Mouse (Mus musculus): ENCODE results near the gene Vmn2r117. TPM values are rescaled to one million over a fixed set of nuclear protein-coding genes. Genes with fewer than 3 reads are reported as not detected.
"Not testable (repeated sequence)": the region's sequence is repeated elsewhere in the genome, so short reads cannot be mapped to it uniquely, and the experiment has no call there.

Gene Vmn2r117
- not detected in 2 replicates for total RNA-seq (2014; fragmentation: Nextera tagmentation)
- total RNA-seq (2017) = not detected in 2 replicates

DNA sequence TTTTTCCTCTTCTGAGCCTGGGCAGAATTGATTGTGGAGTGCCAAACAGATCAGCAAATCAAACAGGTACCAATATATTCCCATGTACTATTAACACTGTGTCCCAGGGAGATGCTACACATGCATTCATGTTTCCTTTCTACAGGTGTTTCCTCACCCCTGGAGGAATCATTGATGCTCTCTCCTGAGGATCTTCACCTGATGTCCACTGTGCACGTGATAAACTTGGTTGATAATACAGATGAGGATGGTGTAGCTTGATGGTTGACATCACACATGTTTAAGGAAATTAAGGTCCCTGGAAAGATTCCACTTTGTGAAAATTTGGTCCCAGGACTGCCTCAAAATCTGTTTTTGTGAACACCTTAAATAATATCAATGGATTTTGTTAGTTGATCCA is at the start of gene Vmn2r117:
TSS of gene Vmn2r117 (minus strand) at position 101 of the 400 bp plus-strand sequence.
- ATAC-seq (replicated peaks; ENCODE audit: poor library complexity, severe bottlenecking) = not testable (repeated sequence)

DNA sequence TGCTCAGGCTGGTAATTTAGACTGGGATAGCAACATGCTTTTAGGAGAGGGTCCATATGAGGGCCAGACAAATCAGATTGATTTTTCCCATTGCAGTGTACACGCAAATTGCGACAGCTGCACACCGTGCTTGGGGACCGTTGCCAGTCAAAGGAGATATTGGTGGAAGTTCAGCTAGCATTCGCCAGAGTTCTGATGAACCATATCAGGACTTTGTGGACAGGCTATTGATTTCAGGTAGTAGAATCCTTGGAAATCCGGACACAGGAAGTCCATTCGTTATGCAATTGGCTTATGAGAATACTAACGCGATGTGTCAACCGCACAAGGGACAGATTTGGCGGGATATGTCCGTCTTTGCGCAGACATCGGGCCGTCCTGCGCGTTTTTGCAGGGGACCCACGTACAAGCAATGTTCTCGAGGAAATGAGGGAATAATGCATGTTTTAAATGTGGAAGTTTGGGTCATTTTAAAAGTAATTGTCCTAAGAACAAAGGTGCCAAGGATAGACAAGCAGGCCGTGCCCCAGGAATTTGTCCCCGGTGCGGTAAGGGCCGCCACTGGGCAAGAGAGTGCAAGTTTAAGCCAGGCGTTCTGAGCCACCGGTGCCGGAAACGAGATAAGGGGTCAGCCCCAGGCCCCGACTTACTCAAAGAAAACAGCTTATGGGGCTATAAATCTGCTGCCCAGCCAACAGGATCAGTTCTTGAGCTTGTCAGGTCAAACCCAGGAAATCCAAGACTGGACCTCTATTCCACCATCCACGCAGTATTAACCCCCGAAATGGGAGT is 43.6 kb upstream of the Vmn2r117 start:
- not testable (repeated sequence) for ATAC-seq (replicated peaks; ENCODE audit: poor library complexity, severe bottlenecking)

DNA sequence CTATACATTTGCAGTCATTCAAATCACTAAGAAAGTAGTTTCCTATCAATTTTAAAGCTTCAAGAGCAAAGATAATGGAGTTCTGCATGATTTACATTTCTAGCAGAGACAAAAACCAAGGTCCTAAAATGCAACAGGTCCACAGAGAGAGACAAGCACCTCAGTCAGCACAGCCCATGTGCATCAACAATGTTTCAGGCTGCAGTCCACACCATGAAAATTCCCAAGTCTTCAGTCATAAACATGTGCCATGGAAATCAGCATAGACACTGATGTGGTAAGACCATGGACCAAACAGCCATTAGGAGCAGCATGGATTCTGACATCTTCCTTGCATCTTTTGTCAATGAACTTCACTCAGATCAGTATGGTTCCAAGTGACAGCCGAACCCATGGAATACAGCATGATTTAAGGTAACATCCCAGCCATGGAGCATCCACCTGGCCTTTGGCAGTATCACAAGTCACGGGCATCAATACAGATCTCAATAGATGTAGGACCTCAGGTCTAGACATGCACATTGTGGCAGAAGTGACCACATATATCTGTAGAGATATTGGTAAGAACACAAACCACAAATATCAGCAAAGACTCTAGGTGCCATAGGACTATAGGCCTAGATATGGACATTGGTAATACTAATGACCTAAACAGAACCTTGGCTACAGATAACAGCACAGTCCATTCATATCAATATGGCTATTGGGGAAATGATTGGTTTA is 39.4 kb upstream of the Vmn2r117 start:
- ATAC-seq (replicated peaks; ENCODE audit: poor library complexity, severe bottlenecking) = peak; percentile 27

DNA sequence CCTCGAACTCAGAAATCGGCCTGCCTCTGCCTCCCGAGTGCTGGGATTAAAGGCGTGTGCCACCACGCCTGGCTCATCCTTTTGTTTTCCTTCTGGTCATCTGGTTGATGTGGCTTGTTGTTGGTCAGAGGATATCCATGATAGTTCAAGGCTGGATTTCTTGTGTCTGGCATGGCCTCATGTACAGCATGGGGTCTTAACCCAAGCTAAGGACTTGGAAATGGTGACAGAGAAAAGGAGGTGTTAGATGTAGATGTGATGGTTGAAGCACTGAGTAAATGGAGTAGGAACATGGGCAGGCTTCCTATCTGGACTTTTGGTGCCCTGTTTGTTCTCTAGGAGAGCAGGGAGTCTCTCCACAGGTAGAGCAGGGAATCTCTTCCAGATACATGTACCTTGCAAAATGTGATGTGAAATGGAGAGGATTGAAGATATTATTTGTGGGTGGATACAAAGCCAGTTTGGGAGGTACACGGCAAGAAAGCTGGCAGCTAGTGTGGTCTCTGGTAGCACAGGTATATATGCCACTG is 46.3 kb downstream of the Vmn2r117 start:
- ATAC-seq (replicated peaks; ENCODE audit: poor library complexity, severe bottlenecking) = no peak

Other genes with a start within 250 kb of the Vmn2r117 start
- not detected in 2 replicates for gene Vmn2r114, start 167.2 kb downstream of the Vmn2r117 start, total RNA-seq (2014; fragmentation: Nextera tagmentation)
- gene Vmn2r114, start 167.2 kb downstream of the Vmn2r117 start, total RNA-seq (2017) = not detected in 2 replicates
- gene Vmn2r115, start 136.0 kb downstream of the Vmn2r117 start, total RNA-seq (2014; fragmentation: Nextera tagmentation) = not detected in 2 replicates
- gene Vmn2r115, start 136.0 kb downstream of the Vmn2r117 start, total RNA-seq (2017) = not detected in 2 replicates
- not detected in 2 replicates for gene Vmn2r116, start 95.1 kb downstream of the Vmn2r117 start, total RNA-seq (2014; fragmentation: Nextera tagmentation)
- not detected in 2 replicates for gene Vmn2r116, start 95.1 kb downstream of the Vmn2r117 start, total RNA-seq (2017)
- gene Zfp213, start 84.5 kb upstream of the Vmn2r117 start, total RNA-seq (2014; fragmentation: Nextera tagmentation) = 4.9 and 6.9 TPM in 2 replicates
- 9.7 and 10.7 TPM in 2 replicates for gene Zfp213, start 84.5 kb upstream of the Vmn2r117 start, total RNA-seq (2017)
- 1.7 and 2.2 TPM in 2 replicates for gene Zfp13, start 119.8 kb upstream of the Vmn2r117 start, total RNA-seq (2014; fragmentation: Nextera tagmentation)
- 0.46 and 0.56 TPM in 2 replicates for gene Zfp13, start 119.8 kb upstream of the Vmn2r117 start, total RNA-seq (2017)
- not detected in 2 replicates for gene Zscan10, start 121.2 kb upstream of the Vmn2r117 start, total RNA-seq (2014; fragmentation: Nextera tagmentation)
- gene Zscan10, start 121.2 kb upstream of the Vmn2r117 start, total RNA-seq (2017) = not detected in 2 replicates
- not detected in 2 replicates for gene Mmp25, start 165.6 kb upstream of the Vmn2r117 start, total RNA-seq (2014; fragmentation: Nextera tagmentation)
- gene Mmp25, start 165.6 kb upstream of the Vmn2r117 start, total RNA-seq (2017) = 0.47 and 0.57 TPM in 2 replicates
- not detected in 2 replicates for gene Bicdl2, start 180.8 kb upstream of the Vmn2r117 start, total RNA-seq (2014; fragmentation: Nextera tagmentation)
- gene Bicdl2, start 180.8 kb upstream of the Vmn2r117 start, total RNA-seq (2017) = not detected in 2 replicates
- gene Hcfc1r1, start 193.9 kb upstream of the Vmn2r117 start, total RNA-seq (2014; fragmentation: Nextera tagmentation) = 48.9 and 51.5 TPM in 2 replicates
- 13.5 and 16.6 TPM in 2 replicates for gene Hcfc1r1, start 193.9 kb upstream of the Vmn2r117 start, total RNA-seq (2017)
- gene Thoc6, start 194.2 kb upstream of the Vmn2r117 start, total RNA-seq (2014; fragmentation: Nextera tagmentation) = 49.8 and 50.2 TPM in 2 replicates
- gene Thoc6, start 194.2 kb upstream of the Vmn2r117 start, total RNA-seq (2017) = 37.1 and 39.3 TPM in 2 replicates
- gene Tnfrsf12a, start 197.8 kb upstream of the Vmn2r117 start, total RNA-seq (2014; fragmentation: Nextera tagmentation) = 5.1 and 7.8 TPM in 2 replicates
- gene Tnfrsf12a, start 197.8 kb upstream of the Vmn2r117 start, total RNA-seq (2017) = 4.7 and 7.7 TPM in 2 replicates
- 0.67 TPM in 1 of 2 replicates, not detected in the other for gene Cldn6, start 199.6 kb upstream of the Vmn2r117 start, total RNA-seq (2014; fragmentation: Nextera tagmentation)
- gene Cldn6, start 199.6 kb upstream of the Vmn2r117 start, total RNA-seq (2017) = not detected in 2 replicates
- gene Cldn9, start 204.3 kb upstream of the Vmn2r117 start, total RNA-seq (2014; fragmentation: Nextera tagmentation) = not detected in 2 replicates
- gene Cldn9, start 204.3 kb upstream of the Vmn2r117 start, total RNA-seq (2017) = not detected in 2 replicates
- not detected in 2 replicates for gene 1520401A03Rik, start 243.1 kb upstream of the Vmn2r117 start, total RNA-seq (2014; fragmentation: Nextera tagmentation)
- gene 1520401A03Rik, start 243.1 kb upstream of the Vmn2r117 start, total RNA-seq (2017) = not detected in 2 replicates
- gene Pkmyt1, start 246.6 kb upstream of the Vmn2r117 start, total RNA-seq (2014; fragmentation: Nextera tagmentation) = 63.7 and 86.7 TPM in 2 replicates
- 22.0 and 24.3 TPM in 2 replicates for gene Pkmyt1, start 246.6 kb upstream of the Vmn2r117 start, total RNA-seq (2017)